Mouse (Mus musculus) kidney, postnatal 10 days (tissue): Measurements from ENCODE around the gene Hcn1.

ENCODE experiments used
- DNase-seq: peaks from one replicate; pipeline ENCODE4 v3.0.0; 2021; ENCODE audit warnings: mixed read lengths

Hcn1 gene

DNA sequence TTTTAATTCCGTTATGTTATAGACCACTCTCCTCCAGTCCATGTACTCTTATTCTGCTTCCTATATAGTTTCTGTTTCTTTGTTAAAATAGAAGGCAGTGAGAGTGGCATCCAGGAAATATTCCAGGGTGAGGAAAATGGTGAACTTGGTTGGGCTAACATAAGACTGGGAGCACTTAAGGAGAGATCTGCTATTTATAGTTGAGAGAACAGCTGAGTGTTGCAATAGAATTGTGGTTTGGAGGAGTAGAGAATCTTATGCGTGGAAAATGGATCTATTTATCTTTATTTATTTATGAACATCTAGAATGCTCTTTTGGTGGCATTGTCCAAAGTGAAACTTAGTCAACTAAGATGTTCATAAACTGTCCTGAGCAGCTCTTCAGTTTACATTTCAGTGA lies 104.4 kb downstream of the Hcn1 start:
- no peak for DNase-seq

GRCm38 (mm10) chr13:117706986-117707738 lies 105.0 kb downstream of the Hcn1 start:
- no peak for DNase-seq

DNA sequence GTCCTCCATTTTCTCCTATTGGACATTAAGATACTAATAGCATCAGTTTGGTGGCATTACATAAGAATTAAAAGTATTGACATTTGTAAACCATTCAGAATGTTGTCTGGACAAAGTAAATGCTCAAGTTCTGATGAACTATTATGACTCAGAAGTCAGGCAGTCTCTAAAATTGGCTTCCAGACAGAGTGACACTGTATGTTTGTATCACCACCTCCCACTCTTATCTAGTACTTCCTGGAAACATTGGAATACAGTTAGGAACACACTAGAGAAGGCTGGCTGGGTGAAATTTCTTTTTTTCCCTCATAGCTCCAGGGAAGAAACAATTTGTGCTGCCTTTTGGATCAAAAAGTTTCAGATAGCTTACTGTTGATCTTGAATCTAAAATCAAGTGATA lies 108.7 kb downstream of the Hcn1 start:
- no peak for DNase-seq

GRCm38 (mm10) chr13:117722090-117722489 lies 120.0 kb downstream of the Hcn1 start:
- DNase-seq: no peak

DNA sequence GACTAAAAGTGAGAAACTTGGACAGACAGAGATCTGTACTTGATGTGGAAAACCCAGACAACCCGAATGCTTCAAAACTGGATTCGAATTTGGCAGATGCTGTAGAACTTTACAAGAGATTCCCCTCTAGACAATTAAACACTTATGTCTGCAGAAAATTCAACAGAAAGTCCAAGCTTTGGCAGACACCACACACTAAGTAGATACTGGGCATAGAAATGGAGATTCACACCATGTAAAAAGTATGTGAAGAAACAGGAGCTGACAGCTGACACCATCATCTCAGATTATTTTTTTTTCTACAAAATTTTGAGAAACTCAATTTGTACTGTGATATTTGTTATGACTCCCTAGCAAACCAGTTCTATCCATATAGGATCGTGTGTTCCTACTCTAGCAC lies 122.0 kb downstream of the Hcn1 start:
- no peak for DNase-seq

GRCm38 (mm10) chr13:117728393-117728792 lies 126.3 kb downstream of the Hcn1 start:
- DNase-seq: no peak

GRCm38 (mm10) chr13:117732738-117733137 lies 130.6 kb downstream of the Hcn1 start:
- DNase-seq: no peak

- DNase-seq: no peak
These were observed 142.3 kb downstream of the Hcn1 start for GRCm38 (mm10) chr13:117744451-117744850.

DNA sequence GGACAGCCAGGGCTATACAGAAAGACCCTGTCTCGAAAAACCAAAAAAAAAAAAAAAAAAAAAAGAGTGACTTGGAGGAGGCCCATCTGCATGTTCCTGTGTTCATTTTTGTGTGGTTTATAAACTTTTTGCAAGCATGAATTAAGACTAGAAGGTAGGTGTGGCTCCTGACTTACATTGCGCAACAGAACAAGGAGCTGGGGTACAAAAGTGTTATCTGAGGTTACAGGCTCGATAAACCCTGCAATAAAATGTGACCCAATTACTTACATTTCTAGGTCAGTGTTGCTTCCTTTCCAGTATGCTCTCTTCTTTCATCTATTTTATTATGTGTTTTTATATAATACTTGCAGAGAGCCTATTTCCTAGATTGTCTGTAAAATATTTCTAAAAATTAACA lies 143.1 kb downstream of the Hcn1 start:
- no peak for DNase-seq

- no peak for DNase-seq
These were observed 163.4 kb downstream of the Hcn1 start for GRCm38 (mm10) chr13:117765487-117765886.

- no peak for DNase-seq
These were observed 183.3 kb downstream of the Hcn1 start for GRCm38 (mm10) chr13:117785376-117785775.

DNA sequence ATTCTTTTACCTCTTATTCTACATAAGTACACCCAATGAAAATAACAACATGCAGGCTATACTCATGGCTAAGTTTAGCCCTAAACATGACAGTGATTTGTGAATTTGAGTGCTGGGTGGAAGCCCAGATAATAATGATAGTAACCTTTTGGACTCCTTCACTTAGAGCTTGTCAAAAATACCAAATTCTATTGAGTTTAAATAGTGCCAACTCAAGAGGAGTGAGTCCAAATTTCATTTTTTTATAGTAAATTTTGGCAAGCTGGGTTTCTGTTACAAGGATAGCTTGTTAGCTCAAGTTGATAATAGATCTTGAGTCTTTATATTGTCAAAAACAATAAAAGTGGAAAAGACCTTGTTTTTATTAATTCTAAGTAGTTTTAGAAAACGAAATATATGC lies 190.7 kb downstream of the Hcn1 start:
- no peak for DNase-seq

GRCm38 (mm10) chr13:117801061-117801460 lies 198.9 kb downstream of the Hcn1 start:
- DNase-seq: no peak

- DNase-seq: no peak
These were observed 225.5 kb downstream of the Hcn1 start for GRCm38 (mm10) chr13:117827628-117828027.

DNA sequence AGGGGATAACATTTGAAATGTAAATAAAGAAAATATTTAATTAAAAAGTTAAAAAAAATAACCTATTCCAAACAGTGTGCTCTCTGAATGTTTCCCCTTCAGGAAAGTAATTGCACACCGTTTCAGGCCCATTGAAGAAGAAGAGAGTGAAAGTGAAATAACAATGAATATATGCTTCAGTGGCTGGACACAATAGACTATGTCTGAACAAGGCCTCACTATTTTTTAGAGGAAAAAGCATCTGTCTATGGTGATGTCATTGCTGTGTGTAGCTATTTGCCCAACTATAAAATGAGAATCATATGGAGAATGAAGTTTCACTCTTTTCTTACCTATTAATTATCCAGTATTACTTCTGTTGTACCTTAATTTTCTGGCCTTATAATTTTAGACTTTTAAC lies 234.5 kb downstream of the Hcn1 start:
- no peak for DNase-seq

DNA sequence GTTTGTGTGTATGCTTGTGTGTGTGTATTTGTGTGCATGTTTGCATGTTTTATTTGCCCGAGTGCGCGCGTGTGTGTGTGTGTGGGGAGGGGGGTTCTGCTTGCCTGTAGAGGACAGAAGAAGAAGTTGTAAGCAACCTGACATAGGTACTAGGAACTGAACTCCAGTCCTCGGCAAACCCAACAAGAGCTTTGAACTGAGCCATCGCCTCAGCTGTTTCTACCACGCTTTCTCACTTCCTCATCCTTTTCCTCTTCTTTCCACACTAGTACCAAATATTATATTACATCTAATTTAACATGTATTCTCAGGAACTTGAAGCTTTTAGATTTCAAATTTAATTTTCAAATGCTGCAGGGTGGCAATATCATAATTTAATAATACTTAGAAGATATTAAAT lies 236.1 kb downstream of the Hcn1 start:
- no peak for DNase-seq

GRCm38 (mm10) chr13:117842366-117842765 lies 240.2 kb downstream of the Hcn1 start:
- no peak for DNase-seq

DNA sequence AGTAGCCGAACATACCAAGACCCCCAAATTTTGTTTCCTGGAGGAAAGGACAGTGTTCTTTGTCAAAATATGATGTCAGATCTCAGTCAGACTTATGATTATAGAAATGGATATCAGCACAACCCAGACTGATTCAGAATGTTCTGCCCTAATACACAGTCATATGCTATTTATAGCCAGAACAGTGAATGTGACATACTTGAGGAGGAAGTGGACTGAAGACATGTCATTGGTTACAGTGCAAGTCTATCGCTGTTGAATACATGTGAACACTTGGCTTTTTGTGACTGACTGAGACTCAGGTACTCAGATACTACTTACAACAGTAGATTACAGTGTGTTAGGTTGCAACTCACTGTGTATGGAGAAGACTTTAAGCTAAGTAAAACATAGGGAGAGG lies 245.2 kb downstream of the Hcn1 start:
- DNase-seq: no peak

DNA sequence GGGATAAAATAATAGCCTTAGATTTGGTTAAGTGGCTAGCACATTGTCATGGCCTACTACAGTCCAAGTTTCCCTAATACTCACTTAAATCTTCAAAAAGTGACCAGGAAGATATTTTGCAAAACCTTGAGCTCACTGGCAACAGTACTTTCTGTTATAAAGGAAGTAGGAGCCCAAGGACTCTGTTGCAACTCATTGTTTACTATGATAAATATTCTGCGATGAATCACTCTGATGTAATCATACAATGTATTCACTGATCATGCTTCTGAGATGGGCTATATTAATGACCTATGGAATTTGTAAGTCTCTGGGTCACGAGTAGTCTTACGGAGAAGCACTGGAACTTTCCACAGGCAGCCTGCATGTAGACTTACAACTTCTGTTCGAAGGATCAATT lies 246.6 kb downstream of the Hcn1 start:
- DNase-seq: no peak

DNA sequence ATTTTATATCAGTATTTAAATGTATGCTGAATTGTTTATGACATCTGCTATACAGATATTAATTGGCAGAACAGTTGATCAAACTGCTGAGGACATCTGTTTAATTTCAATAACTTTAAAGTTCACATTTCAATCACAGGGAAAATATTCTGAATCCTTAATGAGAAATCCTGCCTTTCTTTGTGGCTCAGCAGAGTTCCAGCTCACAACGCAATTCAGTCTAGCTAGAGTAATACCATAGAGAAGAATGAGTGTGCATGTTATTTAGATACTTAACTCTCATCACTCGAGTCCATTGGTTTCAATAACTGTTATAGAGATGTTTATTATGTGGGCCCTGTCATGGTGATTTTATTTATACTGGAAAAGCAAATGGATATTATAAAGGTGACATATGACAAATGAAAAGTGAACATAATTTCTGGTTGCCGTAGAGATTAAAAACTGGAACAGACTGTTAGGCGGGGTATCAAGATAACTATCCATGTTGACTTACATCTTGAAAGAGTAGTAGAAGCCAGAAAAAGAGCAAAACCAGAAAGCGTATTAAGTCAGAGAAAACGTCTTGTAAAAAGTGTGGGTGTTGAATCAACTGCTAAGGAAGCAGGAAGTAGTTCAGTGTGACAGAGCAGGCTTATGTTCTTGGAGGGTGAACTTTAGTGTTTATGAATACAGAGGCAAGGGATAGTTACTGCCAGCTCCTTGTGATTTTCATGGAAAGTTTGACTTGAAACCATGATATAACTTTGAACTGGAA lies 250.0 kb downstream of the Hcn1 start:
- DNase-seq: no peak

- DNase-seq: no peak
These were observed 250.6 kb downstream of the Hcn1 start for GRCm38 (mm10) chr13:117852711-117853051.

DNA sequence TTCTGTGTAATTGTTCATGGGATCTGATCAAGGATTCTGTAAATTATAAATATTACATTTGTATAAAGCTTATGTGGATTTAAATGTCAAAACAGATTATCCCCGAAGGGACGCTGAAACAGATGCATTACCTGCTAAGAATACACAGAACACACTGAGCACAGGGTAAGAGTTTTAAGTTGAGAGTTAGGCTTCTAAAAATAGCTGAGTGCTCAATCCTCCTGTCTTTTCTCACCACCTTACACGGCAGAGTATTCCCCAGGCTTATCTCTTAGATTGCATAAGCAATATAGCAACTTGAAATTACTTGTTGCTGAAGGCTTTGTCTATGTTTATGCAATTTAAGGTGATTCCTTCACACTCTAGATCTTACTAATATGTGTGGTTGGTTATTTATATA lies 256.3 kb downstream of the Hcn1 start:
- no peak for DNase-seq

DNA sequence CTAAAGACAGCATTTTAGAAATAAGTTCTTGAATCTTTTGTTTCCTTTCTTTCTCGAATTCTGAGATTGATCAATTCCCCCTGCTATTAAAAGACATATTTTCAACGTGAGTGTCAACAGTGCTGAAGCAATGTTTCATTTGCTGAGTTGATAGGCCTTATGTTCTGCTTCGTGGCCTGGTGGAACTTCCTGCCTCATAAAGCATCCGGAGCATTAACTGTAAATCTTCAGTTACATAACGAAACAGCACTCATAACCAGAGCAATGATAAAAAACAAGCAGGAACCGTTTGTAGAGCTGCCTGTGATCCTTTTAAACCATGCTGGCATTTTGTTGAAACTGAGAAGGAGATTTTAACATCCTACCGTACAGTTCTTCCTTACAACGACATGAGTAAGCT lies 275.7 kb downstream of the Hcn1 start:
- no peak for DNase-seq

- no peak for DNase-seq
These were observed 278.5 kb downstream of the Hcn1 start for GRCm38 (mm10) chr13:117880471-117881225.
